Mouse (Mus musculus) megakaryocyte progenitor cell, adult 5-6 weeks (primary cell): Measurements from ENCODE around the gene Alox12b. TPM values are rescaled to one million over a fixed set of nuclear protein-coding genes. Genes with fewer than 3 reads are reported as not detected.
A peak's percentile ranks its signal among the peaks of the same experiment; 100 is the strongest.

Experiments used
- ATAC-seq: replicated peaks from 2 replicates; pipeline ENCODE4 v1.8.0; 2016; ENCODE audit warnings: mild to moderate bottlenecking, moderate TSS enrichment, inconsistent platforms; ENCODE audit not compliant: poor library complexity
- total RNA-seq, 2 experiments: library from RNA; stranded (forward) in 1 of 2; stranded (reverse) in 1 of 2; fragments of 157-497, 149-512 nt in 1 of 2; fragments of 200-1000 nt in 1 of 2; gene quantifications; 2 replicates each; pipeline versions ENCODE4 v1.2.3 to v1.2.4; 2015 to 2017

The Alox12b gene
- total RNA-seq (2015) (not detected in 2 replicates), total RNA-seq (2017) (not detected in 2 replicates)

GRCm38 (mm10) chr11:69156800-69157199 is at the start of gene Alox12b:
Gene Alox12b, plus strand, starts transcription at chr11:69156989.
- 0 out of 2 replicates have a peak, but pooled peaks have one; percentile 29 for ATAC-seq

DNA sequence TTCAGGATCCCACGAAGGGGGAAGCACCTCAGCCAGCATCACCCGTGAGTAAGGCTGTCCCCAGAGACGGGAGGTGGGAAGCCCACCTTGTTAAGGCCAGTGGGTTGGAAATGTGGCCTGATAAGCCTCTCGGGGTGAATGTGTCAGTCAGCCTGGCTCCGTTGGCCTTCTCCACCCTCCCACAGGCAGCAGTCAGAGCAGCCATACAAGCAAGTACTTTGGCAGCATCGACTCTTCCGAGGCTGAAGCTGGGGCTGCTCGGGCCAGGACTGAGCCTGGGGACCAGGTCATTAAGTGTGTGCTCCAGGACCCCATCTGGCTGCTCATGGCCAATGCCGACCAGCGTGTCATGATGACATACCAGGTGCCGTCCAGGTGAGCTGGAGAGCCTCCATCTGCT is 49.1 kb upstream of the Alox12b start:
- ATAC-seq: no peak

- no peak for ATAC-seq
These were observed 48.6 kb upstream of the Alox12b start for GRCm38 (mm10) chr11:69108223-69108622.

- ATAC-seq: no peak
These were observed 47.5 kb upstream of the Alox12b start for GRCm38 (mm10) chr11:69109032-69109900.

- ATAC-seq: peak; percentile 88
These were observed 46.3 kb upstream of the Alox12b start for GRCm38 (mm10) chr11:69110319-69111046.

GRCm38 (mm10) chr11:69111051-69111810 is 45.6 kb upstream of the Alox12b start:
- peak; percentile 17; the same call in 1 of the 2 replicates for ATAC-seq

DNA sequence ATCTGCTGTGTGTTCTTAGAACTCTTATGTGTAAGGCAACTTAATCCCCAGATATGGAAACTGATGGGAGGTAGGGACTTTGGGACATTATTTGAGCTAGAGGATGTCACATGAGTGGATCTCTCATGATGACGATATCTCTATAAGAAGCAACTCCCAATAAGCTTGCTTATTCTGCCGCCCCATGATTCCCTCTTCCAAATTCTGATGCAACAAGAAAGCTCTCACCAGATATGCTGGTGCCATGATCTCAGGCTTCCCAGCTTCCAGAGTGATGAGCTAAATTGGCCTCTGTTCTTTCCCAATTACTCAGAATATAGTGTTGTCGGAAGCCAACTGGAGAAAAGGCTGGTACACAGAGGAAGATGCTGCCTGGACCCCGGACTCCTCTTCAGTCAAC is 44.9 kb upstream of the Alox12b start:
- ATAC-seq: no peak

- ATAC-seq: no peak
These were observed 42.8 kb upstream of the Alox12b start for GRCm38 (mm10) chr11:69114018-69114417.

DNA sequence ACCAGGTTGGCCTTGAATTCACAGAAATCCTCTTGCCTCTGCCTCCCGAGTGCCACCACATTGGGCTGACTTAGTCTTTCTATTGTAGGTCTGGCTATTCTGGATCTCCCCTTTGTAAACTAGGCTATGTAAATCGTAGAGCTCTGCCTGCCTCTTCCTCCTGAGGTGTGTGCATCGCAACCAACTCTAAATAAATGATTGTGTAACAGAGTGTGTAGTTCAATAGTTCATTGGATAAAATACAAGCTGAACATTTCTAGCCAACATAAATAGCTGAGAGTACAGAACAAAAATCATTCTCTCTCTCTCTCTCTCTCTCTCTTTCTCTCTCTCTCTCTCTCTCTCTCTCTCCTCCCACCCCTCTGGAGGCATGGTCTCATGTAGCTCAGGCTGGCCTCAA is 42.2 kb upstream of the Alox12b start:
- no peak for ATAC-seq

DNA sequence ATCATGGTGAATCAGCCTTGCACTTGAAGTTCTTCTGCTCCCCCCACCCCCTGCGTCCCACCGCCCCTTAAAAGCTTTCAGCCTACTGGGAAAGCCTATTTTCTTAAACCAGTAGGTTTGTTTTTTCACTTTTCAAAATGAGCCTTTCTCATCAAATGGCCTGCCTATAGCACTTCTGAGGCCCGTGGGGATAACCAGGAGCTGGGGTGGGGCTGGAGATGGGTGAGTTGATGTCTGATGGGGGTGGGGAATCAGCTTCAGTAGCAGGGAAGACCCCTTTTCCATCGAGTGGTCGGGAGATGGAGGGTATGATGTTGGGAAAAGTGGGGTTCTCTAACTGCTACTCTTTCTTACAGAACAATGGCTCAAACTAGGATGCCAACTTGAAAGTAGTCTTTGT is 39.9 kb upstream of the Alox12b start:
- ATAC-seq: no peak

- peak; percentile 17 for ATAC-seq
These were observed 38.8 kb upstream of the Alox12b start for GRCm38 (mm10) chr11:69117737-69118695.

- ATAC-seq: peak; percentile 39
These were observed 38.0 kb upstream of the Alox12b start for GRCm38 (mm10) chr11:69118765-69119164.

GRCm38 (mm10) chr11:69119446-69120155 is 37.2 kb upstream of the Alox12b start:
- no peak for ATAC-seq

GRCm38 (mm10) chr11:69120221-69121000 is 36.4 kb upstream of the Alox12b start, which contains the start of gene Hes7:
Gene Hes7, plus strand, starts transcription at chr11:69120404.
- no peak for ATAC-seq

DNA sequence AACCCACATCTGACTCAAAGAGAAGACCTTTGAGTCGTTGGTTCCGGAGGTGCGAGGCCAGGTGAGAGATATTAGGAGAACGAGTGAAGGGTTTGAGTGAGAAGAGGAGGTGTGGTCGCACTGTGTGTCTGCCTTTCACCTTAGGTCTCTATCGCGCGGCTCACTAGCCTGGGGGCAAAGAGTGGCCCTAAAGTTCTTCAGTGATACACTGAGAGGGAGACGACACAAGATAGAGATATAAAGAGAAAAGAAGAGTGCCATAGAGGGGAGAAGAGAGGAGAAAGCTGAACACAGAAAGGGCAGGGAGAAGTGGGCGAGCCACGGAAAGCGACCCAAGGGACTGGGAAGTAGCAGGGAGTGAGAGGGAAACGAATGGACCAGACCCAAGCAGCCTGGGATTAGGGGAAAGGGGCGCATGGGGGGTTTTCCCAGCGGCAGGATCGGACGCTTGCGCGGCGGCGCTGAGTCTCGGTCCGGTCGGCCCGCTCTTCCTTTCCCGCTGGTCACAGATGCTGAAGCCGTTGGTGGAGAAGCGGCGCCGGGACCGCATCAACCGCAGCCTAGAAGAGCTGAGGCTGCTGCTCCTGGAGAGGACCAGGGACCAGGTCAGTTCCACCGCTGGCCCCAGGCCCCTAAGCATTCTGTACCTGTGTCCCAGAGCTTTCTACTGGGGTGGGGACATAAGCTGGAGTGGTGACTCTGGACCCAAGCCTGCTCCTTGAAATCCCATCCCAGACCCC is 35.6 kb upstream of the Alox12b start:
- no peak for ATAC-seq

DNA sequence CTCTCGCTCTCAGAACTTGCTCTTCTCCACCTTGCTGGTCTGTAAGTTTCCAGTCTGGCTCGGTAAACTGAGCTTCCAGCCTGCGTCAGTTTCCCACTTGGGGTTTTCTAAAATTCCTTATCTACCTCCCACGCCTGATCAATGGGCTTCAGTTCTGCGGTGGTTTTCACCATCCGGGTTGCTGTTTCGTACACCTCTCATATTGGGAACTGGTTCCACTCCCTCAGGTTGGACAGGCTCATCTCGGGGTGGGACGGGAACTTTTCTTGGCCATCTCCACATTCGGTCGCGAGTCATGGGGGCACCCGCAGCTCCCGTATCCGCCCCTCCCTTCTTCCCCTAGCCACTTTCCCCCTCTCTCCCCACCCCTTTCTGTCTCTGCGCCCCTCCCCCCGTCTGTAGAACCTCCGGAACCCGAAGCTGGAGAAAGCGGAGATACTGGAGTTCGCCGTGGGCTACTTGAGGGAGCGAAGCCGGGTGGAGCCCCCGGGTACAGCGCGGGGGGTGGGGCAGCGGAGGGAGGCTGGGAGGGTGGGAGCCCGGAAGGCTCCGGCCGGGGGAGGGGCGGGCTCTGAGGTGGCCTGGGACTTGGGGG is 35.0 kb upstream of the Alox12b start:
- no peak for ATAC-seq

DNA sequence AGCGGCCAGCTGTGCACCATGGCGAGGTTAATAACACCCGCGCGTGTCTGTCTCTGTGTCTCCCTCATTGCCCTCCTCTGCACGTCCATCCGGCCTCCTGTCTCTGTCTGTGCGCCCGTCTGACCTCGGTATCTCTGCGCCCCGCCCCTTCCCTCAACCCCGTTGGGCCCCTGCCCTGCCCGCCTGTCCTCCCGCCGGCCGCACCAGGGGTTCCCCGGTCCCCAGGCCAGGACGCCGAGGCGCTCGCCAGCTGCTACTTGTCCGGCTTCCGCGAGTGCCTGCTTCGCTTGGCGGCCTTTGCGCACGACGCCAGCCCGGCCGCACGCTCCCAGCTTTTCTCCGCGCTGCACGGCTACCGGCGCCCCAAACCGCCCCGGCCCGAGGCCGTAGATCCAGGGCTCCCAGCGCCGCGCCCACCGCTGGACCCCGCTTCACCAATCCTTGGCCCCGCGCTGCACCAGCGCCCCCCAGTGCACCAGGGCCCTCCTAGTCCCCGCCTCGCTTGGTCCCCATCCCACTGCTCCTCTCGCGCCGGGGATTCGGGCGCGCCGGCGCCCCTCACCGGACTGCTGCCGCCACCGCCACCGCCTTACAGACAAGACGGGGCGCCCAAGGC is 34.3 kb upstream of the Alox12b start, which contains the start of gene 9130213A22Rik:
Gene 9130213A22Rik, minus strand, starts transcription at position 254 of the 616 bp plus-strand sequence.
- ATAC-seq: peak; percentile 26
